Mouse (Mus musculus): Measurements from ENCODE around the gene Rabgap1. TPM values are rescaled to one million over a fixed set of nuclear protein-coding genes. Genes with fewer than 3 reads are reported as not detected.
A peak's percentile ranks its signal among the peaks of the same experiment; 100 is the strongest.

The Rabgap1 gene
- 10 to 100 TPM; 36.9 to 43.8 TPM for total RNA-seq (2021)
- polyA plus RNA-seq (2012; rRNA removed): 10.4 and 19.1 TPM in 2 replicates
- long read RNA-seq, full-length matches to known transcripts: 32 of 54 reads
- long read RNA-seq, partial matches to known transcripts: 12 of 54 reads
- long read RNA-seq, other reads (novel, unspliced or antisense): 10 of 54 reads

- Histone ChIP-seq H3K9ac (ENCODE audit: low read depth, low read length) (peak within 1 kb of the TSS; percentile 98), H3K36me3 (ENCODE audit: control insufficient read depth, insufficient read depth, low read length) (peaks cover 6% of the 10 kb centered on the region; the same call in 1 of the 2 replicates), H3K27ac (peak within 1 kb of the TSS; percentile 89), H3K4me3 (peak within 1 kb of the TSS; percentile 93), H3K79me2 (replicated peaks; ENCODE audit: control insufficient read depth, insufficient read depth, low read length) (peaks cover 1% of the 10 kb centered on the region), H3K4me1 (ENCODE audit: control insufficient read depth, insufficient read depth, low read length) (no peaks in the 10 kb centered on the region; the same call in 1 of the 2 replicates), H3K27me3 (ENCODE audit: control insufficient read depth, insufficient read depth, low read length) (no peaks in the 10 kb centered on the region)
- WGBS: under 1% methylated on average over 51 of the region's 51 CpGs
- intact Hi-C loops (cut with DNase I): loop anchor here (1.0 to 5.0 kb wide), 3 partner anchors 9 to 39 kb away; no protein-coding TSS in a partner anchor
- peak; percentile 97 for DNase-seq
- 0 out of 2 replicates have a peak, but pooled peaks have one; percentile 39 for TF ChIP-seq EP300 (IDR thresholded peaks at IDR 0.05; ENCODE audit: insufficient read depth, low read depth, low read length)
- TF ChIP-seq POLR2A (IDR thresholded peaks at IDR 0.05; ENCODE audit: insufficient read depth, low read depth, low read length): peak; percentile 80
- TF ChIP-seq CTCF (IDR thresholded peaks at IDR 0.05): no peak
Measured at GRCm38 (mm10) chr2:37442611-37443591, at the start of gene Rabgap1, which contains the start of the genes Zbtb26 and Zbtb6. TSS of gene Rabgap1 (plus strand) at chr2:37443279. TSS of gene Zbtb26 (minus strand) at chr2:37443135. TSS of gene Zbtb6 (minus strand) at chr2:37443171.

GRCm38 (mm10) chr2:37395539-37395938 is 47.5 kb upstream of the Rabgap1 start:
- TF ChIP-seq POLR2A (IDR thresholded peaks at IDR 0.05; ENCODE audit: insufficient read depth, low read depth, low read length): no peak
- TF ChIP-seq CTCF (IDR thresholded peaks at IDR 0.05): peak; percentile 53
- no peak for TF ChIP-seq EP300 (IDR thresholded peaks at IDR 0.05; ENCODE audit: insufficient read depth, low read depth, low read length)
- Histone ChIP-seq H3K79me2 (replicated peaks; ENCODE audit: control insufficient read depth, insufficient read depth, low read length) (no peaks in the 10 kb centered on the region), H3K27me3 (ENCODE audit: control insufficient read depth, insufficient read depth, low read length) (no peaks in the 10 kb centered on the region), H3K36me3 (ENCODE audit: control insufficient read depth, insufficient read depth, low read length) (peaks cover 6% of the 10 kb centered on the region), H3K4me3 (no peak overlapping the region), H3K4me1 (ENCODE audit: control insufficient read depth, insufficient read depth, low read length) (no peaks in the 10 kb centered on the region), H3K27ac (no peak overlapping the region), H3K9ac (ENCODE audit: low read depth, low read length) (no peak overlapping the region)
- intact Hi-C loops (cut with DNase I): loop anchor here (5.0 to 10.0 kb wide), 2 partner anchors 92 to 409 kb away; no protein-coding TSS in a partner anchor
- no peak for DNase-seq
- 21% methylated on average over 1 of the region's 1 CpGs for WGBS

- H3K9ac ChIP-seq (ENCODE audit: low read depth, low read length): peak overlapping the region; percentile 82
- H3K27ac ChIP-seq: peak overlapping the region; percentile 80
- H3K27me3 ChIP-seq (ENCODE audit: control insufficient read depth, insufficient read depth, low read length): no peaks in the 10 kb centered on the region
- H3K4me1 ChIP-seq (ENCODE audit: control insufficient read depth, insufficient read depth, low read length): peaks cover 1% of the 10 kb centered on the region
- no peak for DNase-seq
- no peak for TF ChIP-seq CTCF (IDR thresholded peaks at IDR 0.05)
- no peak for TF ChIP-seq EP300 (IDR thresholded peaks at IDR 0.05; ENCODE audit: insufficient read depth, low read depth, low read length)
- TF ChIP-seq POLR2A (IDR thresholded peaks at IDR 0.05; ENCODE audit: insufficient read depth, low read depth, low read length): no peak
- intact Hi-C loops (cut with DNase I): loop anchor here (5.0 kb wide), 1 partner anchor 65 kb away; no protein-coding TSS in a partner anchor
- H3K79me2 ChIP-seq (replicated peaks; ENCODE audit: control insufficient read depth, insufficient read depth, low read length): peaks cover 5% of the 10 kb centered on the region; the same call in 1 of the 2 replicates
- H3K36me3 ChIP-seq (ENCODE audit: control insufficient read depth, insufficient read depth, low read length): no peaks in the 10 kb centered on the region; the same call in 1 of the 2 replicates
- whole genome bisulfite sequencing: 4% methylated on average over 3 of the region's 3 CpGs
- peak overlapping the region; percentile 74 for H3K4me3 ChIP-seq
Measured at GRCm38 (mm10) chr2:37421903-37422302, 21.2 kb upstream of the Rabgap1 start.

GRCm38 (mm10) chr2:37422306-37423304 is 20.5 kb upstream of the Rabgap1 start, which contains the start of gene Rc3h2:
TSS of gene Rc3h2 (minus strand) at chr2:37422903.
- peak; percentile 92 to 96 for DNase-seq
- H3K27ac ChIP-seq: peak within 1 kb of the TSS; percentile 80
- H3K4me1 ChIP-seq (ENCODE audit: control insufficient read depth, insufficient read depth, low read length): peaks cover 1% of the 10 kb centered on the region
- TF ChIP-seq CTCF (IDR thresholded peaks at IDR 0.05) (no peak), EP300 (IDR thresholded peaks at IDR 0.05; ENCODE audit: insufficient read depth, low read depth, low read length) (peak; percentile 77), POLR2A (IDR thresholded peaks at IDR 0.05; ENCODE audit: insufficient read depth, low read depth, low read length) (peak; percentile 97)
- peaks cover 5% of the 10 kb centered on the region; the same call in 1 of the 2 replicates for H3K79me2 ChIP-seq (replicated peaks; ENCODE audit: control insufficient read depth, insufficient read depth, low read length)
- H3K9ac ChIP-seq (ENCODE audit: low read depth, low read length): peak within 1 kb of the TSS; percentile 82
- intact Hi-C loops (cut with DNase I): loop anchor here (5.0 kb wide), 1 partner anchor 65 kb away; no protein-coding TSS in a partner anchor
- H3K27me3 ChIP-seq (ENCODE audit: control insufficient read depth, insufficient read depth, low read length): no peaks in the 10 kb centered on the region
- H3K36me3 ChIP-seq (ENCODE audit: control insufficient read depth, insufficient read depth, low read length): no peaks in the 10 kb centered on the region; the same call in 1 of the 2 replicates
- WGBS: under 1% methylated on average over 73 of the region's 75 CpGs
- H3K4me3 ChIP-seq: peak within 1 kb of the TSS; percentile 74
